Mouse (Mus musculus) stomach, postnatal 0 days (tissue): ENCODE results near the gene Tal1.

Experiments used
- CTCF ChIP-seq: IDR thresholded peaks from 2 replicates; pipeline ENCODE4 v1.5.1; 2016; ENCODE audit warnings: antibody characterized with exemption, low read depth, mild to moderate bottlenecking, moderate library complexity
- EP300 ChIP-seq: optimal IDR thresholded peaks from 2 replicates; pipeline ENCODE3; 2016; ENCODE audit warnings: antibody characterized with exemption

GRCm38 (mm10) chr4:115058317-115058761, 2.1 kb downstream of the Tal1 start:
- TF ChIP-seq CTCF (no peak), EP300 (no peak)
